In genomic region chr10:68902670-68903069, GRCm38 (mm10) we compare ENCODE assay signal across 9 mouse cellular contexts.
DNase-seq lines count a peak whose midpoint lies in the region; ATAC-seq and TF ChIP-seq lines count a peak whose summit lies in the region.
"Had no signal": no experiment of that assay in that cellular context is flagged by ENCODE, and none has a peak within 500 bp of the region (broad histone marks: within the 10 kb centered on the region; RNA-seq: fewer than 3 reads in every experiment).

No protein-coding gene starts in this region.

- 29% methylated on average over 3 of the region's 3 CpGs for WGBS in midbrain, embryonic 10.5 days
- WGBS in midbrain, embryonic 11.5 days, result 31% methylated on average over 3 of the region's 3 CpGs

- H3K27me3 ChIP-seq in midbrain, embryonic 10.5 days (ENCODE audit: low read depth, poor library complexity, severe bottlenecking), result no peaks in the 10 kb centered on the region
- no peaks in the 10 kb centered on the region for H3K27me3 ChIP-seq in midbrain, embryonic 11.5 days (ENCODE audit: control insufficient read depth, insufficient read depth, low read length)
- H3K27me3 ChIP-seq in Patski, result no peaks in the 10 kb centered on the region
- H3K27me3 ChIP-seq: embryonic facial prominence, embryonic 13.5 days had no signal

- H3K36me3 ChIP-seq in midbrain, embryonic 10.5 days, result no peaks in the 10 kb centered on the region
- no peaks in the 10 kb centered on the region for H3K36me3 ChIP-seq in midbrain, embryonic 11.5 days (ENCODE audit: control insufficient read depth, insufficient read depth, low read length)
- H3K36me3 ChIP-seq: embryonic facial prominence, embryonic 13.5 days had no signal

- CTCF ChIA-PET in Patski (lab: Charles Lee), result interaction anchor here (0.8 to 3.1 kb wide), 17 partner anchors 9 to 642 kb away, joined by 3 to 15 read pairs (median 3); no protein-coding TSS in a partner anchor

- POLR2A ChIA-PET in Patski (lab: Charles Lee), result no interaction called here

- H3K9ac ChIP-seq in midbrain, embryonic 11.5 days (ENCODE audit: low read length), result no peak overlapping the region
- H3K9ac ChIP-seq: embryonic facial prominence, embryonic 13.5 days had no signal

- no peak overlapping the region for H3K27ac ChIP-seq in midbrain, embryonic 10.5 days (replicated peaks)
- no peak overlapping the region for H3K27ac ChIP-seq in midbrain, embryonic 11.5 days (ENCODE audit: low read depth, low read length)

- no peak overlapping the region for H3K4me3 ChIP-seq in midbrain, embryonic 10.5 days
- H3K4me3 ChIP-seq in midbrain, embryonic 11.5 days (ENCODE audit: low read depth, low read length), result no peak overlapping the region
- H3K4me3 ChIP-seq: embryonic facial prominence, embryonic 13.5 days had no signal

- in situ Hi-C loops in Patski (cut with MboI; ENCODE audit: low pct_unique_long_range_greater_than_20kb), result loop anchor here (5.0 to 10.0 kb wide), 2 partner anchors 282 to 440 kb away; no protein-coding TSS in a partner anchor

- DNase-seq in midbrain, embryonic 10.5 days (ENCODE audit: low spot score), result peak; percentile 16
- no peak for DNase-seq in midbrain, embryonic 11.5 days (ENCODE audit: low spot score, missing footprints)
- DNase-seq in Patski (ENCODE audit: low read depth, low spot score), result no peak
- peak; percentile 18 for DNase-seq in cerebellum, adult 9-10 months
- peak; percentile 6 to 39 for DNase-seq in heart, adult 9 months (ENCODE audit: low spot score in 2 of 2)
- DNase-seq in layer of hippocampus, postnatal 25 days (ENCODE audit: extremely low spot score in 1 of 2, low spot score in 1 of 2), result peak; percentile 13 to 51
- DNase-seq in retina, postnatal 1 day, result peak; percentile 60
- no peak for DNase-seq in spleen, adult 12 weeks (ENCODE audit: low spot score)

- H3K4me2 ChIP-seq in midbrain, embryonic 11.5 days, result no peak overlapping the region
- H3K4me2 ChIP-seq: embryonic facial prominence, embryonic 13.5 days had no signal

- H3K4me1 ChIP-seq in midbrain, embryonic 10.5 days, result no peaks in the 10 kb centered on the region
- no peaks in the 10 kb centered on the region for H3K4me1 ChIP-seq in midbrain, embryonic 11.5 days (ENCODE audit: control insufficient read depth, insufficient read depth, low read length)
- H3K4me1 ChIP-seq: embryonic facial prominence, embryonic 13.5 days had no signal

- no peaks in the 10 kb centered on the region for H3K9me3 ChIP-seq in midbrain, embryonic 10.5 days (replicated peaks)
- H3K9me3 ChIP-seq in midbrain, embryonic 11.5 days (ENCODE audit: control insufficient read depth, low read length), result no peaks in the 10 kb centered on the region
- H3K9me3 ChIP-seq: embryonic facial prominence, embryonic 13.5 days had no signal

- ATAC-seq in midbrain, embryonic 11.5 days (ENCODE audit: low FRiP score), result no peak
- ATAC-seq in Patski, result no peak

- TF ChIP-seq CTCF in Patski (IDR thresholded peaks at IDR 0.05), result peak; percentile 73

Comparison
In these comparisons a context has a peak if more than half of its experiments do, and no peak if none do; other contexts are left out.
1. DNase-seq: peak in midbrain, embryonic 10.5 days (single experiment), cerebellum, adult 9-10 months (single experiment), heart, adult 9 months (2 of 2), layer of hippocampus, postnatal 25 days (2 of 2) and retina, postnatal 1 day (single experiment); none in midbrain, embryonic 11.5 days (single experiment), Patski (single experiment) and spleen, adult 12 weeks (single experiment).